Mouse (Mus musculus): ENCODE measurements around the gene Nnmt.

Nnmt gene

DNA sequence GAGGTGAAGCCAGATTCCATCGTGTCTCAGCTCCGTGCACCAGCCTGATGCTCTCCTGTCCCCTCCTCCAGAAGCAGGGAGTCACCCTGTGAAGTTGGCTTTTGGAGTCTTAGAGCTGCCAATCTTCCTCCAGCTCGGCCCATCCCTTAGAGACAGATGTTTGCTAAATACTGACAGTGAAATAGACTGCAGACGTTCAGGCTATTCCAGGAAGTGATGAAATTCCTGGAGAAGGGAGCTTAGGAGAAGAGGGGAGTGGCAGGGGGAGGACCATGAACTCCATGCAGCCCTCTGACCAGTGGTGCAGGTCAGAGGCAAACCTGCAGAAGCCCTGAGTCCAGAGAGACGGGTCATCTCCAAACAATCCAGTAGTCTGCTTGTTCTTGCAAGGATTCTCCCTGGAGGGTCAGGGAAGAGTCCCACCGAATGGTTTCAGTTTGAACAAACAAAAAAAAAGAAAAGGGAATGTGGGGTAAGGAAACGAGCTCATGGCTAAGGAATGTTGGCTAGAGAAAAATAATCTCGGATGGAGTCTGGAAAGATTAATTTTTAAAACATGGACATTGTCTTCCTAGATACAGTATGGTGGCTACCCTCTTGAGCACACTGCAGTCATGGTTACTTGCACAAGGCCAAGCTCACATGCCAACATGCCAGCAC lies at the start of gene Nnmt:
Nnmt (minus strand) TSS at position 215 of the 660 bp plus-strand sequence.
- in situ Hi-C loops (cut with MseI, MboI), result no loop called here

- in situ Hi-C loops (cut with MseI, MboI), result no loop called here
Observed at GRCm38 (mm10) chr9:48654730-48655129, 49.8 kb upstream of the Nnmt start.

GRCm38 (mm10) chr9:48653399-48654070 lies 48.6 kb upstream of the Nnmt start:
- in situ Hi-C loops (cut with MseI, MboI), result no loop called here

- in situ Hi-C loops (cut with MseI, MboI), result no loop called here
Observed at GRCm38 (mm10) chr9:48652026-48652425, 47.1 kb upstream of the Nnmt start.

GRCm38 (mm10) chr9:48650846-48651245 lies 45.9 kb upstream of the Nnmt start:
- in situ Hi-C loops (cut with MseI, MboI), result no loop called here

- in situ Hi-C loops (cut with MseI, MboI), result loop anchor here (5.0 to 10.0 kb wide), 4 partner anchors 202 to 325 kb away; partner anchors contain the start of gene Htr3b (in 1 of the 2)
Observed at GRCm38 (mm10) chr9:48649851-48650685, 45.1 kb upstream of the Nnmt start.

DNA sequence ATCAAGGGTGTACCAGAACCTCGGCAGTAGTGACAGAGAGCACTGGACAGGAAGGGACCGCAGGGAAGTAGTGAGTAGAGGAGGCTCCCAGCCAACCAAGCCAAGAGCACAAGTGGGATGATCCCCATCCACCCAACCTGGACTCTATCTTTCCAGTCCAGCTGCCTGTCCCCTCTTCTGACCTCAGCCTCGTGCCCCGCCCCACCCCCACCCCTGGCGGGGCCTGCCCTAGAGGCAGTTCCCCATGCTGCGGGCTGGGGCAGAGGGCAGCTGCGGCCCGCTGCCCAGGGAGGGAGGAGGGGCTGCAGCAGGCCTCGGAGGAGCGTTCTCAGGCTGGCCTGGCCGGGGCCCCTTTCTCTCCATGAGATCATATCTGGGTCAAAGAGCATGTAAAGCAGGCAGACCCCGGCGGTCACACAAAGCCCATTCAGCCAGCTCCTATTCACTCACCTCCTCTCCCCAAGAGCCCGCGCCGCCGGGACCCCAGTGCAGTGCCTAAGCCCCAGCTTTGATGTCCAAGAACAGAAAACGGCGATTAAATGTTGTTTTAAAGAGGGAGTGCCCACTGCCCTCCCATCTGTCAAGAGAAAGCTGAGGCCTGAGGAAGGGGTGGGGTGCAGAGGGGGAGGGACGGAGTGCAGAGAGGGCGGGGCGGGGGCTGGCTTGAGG lies 44.3 kb upstream of the Nnmt start:
- in situ Hi-C loops (cut with MseI, MboI), result loop anchor here (5.0 to 10.0 kb wide), 4 partner anchors 203 to 326 kb away; partner anchors contain the start of gene Htr3b (in 1 of the 2)

GRCm38 (mm10) chr9:48648285-48649097 lies 43.5 kb upstream of the Nnmt start:
- in situ Hi-C loops (cut with MseI, MboI), result loop anchor here (5.0 to 10.0 kb wide), 4 partner anchors 204 to 326 kb away; partner anchors contain the start of gene Htr3b (in 1 of the 2)

DNA sequence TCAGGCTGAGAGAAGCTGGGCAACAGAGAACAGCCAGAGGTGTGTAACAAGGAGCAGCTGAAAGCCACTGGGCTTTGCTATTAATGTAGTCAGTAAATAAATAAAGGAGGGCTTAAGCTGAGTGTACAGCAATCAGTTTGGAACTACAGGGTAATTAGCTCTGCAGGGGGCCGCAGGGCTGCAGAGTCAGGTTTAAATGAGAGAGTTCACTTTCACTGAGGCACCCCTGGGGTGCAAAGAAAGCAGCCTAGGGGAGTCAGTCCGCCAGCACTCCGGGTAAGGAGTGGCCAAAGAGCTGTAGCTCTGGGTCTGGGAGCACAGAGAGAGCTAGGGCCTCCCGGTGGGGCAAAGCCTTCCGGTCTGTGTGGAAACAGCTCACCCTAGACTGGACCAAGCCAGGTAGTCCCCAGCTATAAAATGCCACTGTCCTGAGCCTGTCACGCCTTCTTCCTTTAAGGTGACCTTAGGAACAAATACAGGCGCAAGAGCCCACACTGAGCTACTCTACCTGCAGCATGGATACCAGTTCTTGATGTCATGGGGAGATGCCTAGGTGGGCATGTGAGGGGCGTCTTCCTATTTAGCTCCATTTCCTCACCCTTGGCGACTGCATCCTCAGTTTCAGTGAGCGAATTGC lies 42.8 kb upstream of the Nnmt start:
- in situ Hi-C loops (cut with MseI, MboI), result loop anchor here (5.0 to 10.0 kb wide), 4 partner anchors 205 to 327 kb away; partner anchors contain the start of gene Htr3b (in 1 of the 2)

- in situ Hi-C loops (cut with MseI, MboI), result loop anchor here (5.0 to 10.0 kb wide), 4 partner anchors 205 to 328 kb away; partner anchors contain the start of gene Htr3b (in 1 of the 2)
Observed at GRCm38 (mm10) chr9:48646781-48647647, 42.1 kb upstream of the Nnmt start.

DNA sequence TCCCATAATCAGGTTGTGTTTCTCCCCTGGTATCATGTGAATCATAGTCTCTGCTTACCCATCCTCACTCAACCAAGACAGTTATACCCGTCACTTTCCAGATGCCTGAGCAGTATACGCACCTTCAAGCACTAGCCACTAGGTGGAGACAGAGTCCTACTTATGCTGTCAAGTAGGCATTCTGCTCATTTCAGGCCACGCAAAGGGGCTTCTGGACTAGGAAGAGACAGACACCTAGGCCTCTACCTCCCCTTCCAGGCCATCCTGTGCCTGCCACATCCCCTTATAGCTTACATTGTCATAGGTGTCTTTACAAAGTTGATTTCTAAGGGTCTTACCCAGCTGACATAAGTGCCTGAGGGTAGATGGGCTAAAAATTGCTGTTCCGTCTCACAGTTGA lies 41.3 kb upstream of the Nnmt start:
- in situ Hi-C loops (cut with MseI, MboI), result loop anchor here (5.0 to 10.0 kb wide), 4 partner anchors 206 to 329 kb away; partner anchors contain the start of gene Htr3b (in 1 of the 2)

GRCm38 (mm10) chr9:48645648-48646126 lies 40.7 kb upstream of the Nnmt start:
- in situ Hi-C loops (cut with MseI, MboI), result loop anchor here (5.0 to 10.0 kb wide), 4 partner anchors 207 to 329 kb away; partner anchors contain the start of gene Htr3b (in 1 of the 2)

DNA sequence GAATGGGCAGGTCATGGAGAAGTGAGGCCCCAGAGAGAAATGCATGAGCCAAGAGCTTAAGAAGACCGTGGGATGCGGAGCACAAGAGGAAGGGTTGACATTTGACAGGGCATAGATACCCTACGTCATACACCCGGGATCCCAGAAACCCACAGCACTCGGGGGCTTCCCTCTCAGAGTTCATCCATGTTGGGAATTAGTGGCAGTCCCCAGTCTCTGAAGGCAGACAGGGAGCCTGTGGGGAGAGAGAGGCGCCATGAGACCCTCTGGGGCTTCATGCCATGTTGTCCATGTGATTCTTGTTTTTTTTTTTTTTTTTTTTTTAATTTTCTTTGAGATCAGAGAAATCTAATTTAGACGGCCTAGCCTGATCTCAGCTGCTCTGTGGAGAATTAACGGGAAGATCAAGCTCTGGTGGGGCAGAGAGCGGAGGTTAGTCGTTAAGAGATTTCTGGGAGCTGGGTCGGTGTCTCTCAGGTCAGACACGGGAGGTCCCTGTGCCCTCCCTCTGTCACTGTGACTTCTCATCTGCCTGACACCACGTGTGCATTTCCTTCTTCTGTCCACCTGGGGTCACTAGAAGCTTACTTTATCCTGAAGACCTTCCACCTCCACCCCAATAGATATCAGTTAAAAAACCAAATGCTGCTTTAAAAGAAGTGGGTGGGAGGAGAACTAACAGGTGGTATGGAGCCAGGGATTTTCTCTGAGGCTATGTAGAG lies 40.1 kb upstream of the Nnmt start:
- in situ Hi-C loops (cut with MseI, MboI), result loop anchor here (5.0 to 10.0 kb wide), 5 partner anchors 207 to 330 kb away; partner anchors contain the start of gene Htr3b (in 1 of the 2)

GRCm38 (mm10) chr9:48644376-48644775 lies 39.4 kb upstream of the Nnmt start:
- in situ Hi-C loops (cut with MseI, MboI), result loop anchor here (5.0 to 10.0 kb wide), 4 partner anchors 213 to 330 kb away; partner anchors contain the start of gene Htr3b (in 1 of the 2)

GRCm38 (mm10) chr9:48641636-48642035 lies 36.7 kb upstream of the Nnmt start:
- in situ Hi-C loops (cut with MseI, MboI), result loop anchor here (5.0 to 10.0 kb wide), 4 partner anchors 216 to 333 kb away; partner anchors contain the start of gene Htr3b (in 1 of the 2)

- in situ Hi-C loops (cut with MseI, MboI), result loop anchor here (5.0 to 10.0 kb wide), 4 partner anchors 216 to 334 kb away; partner anchors contain the start of gene Htr3b (in 1 of the 2)
Observed at GRCm38 (mm10) chr9:48640881-48641280, 35.9 kb upstream of the Nnmt start.

- in situ Hi-C loops (cut with MseI, MboI), result no loop called here
Observed at GRCm38 (mm10) chr9:48638176-48638803, 33.3 kb upstream of the Nnmt start.

Data from mouse trophoblast stem cell (cell line).